7 mouse cellular contexts compared by ENCODE assay signal in genomic region chr11:113981732-113982503, GRCm38 (mm10).
DNase-seq lines count a peak whose midpoint lies in the region; ATAC-seq lines count a peak whose summit lies in the region.

No protein-coding gene starts in this region.

- H3K9ac ChIP-seq in embryonic facial prominence, embryonic 11.5 days (replicated peaks; ENCODE audit: low read length): no peak overlapping the region
- H3K9ac ChIP-seq in forebrain, embryonic 16.5 days (replicated peaks; ENCODE audit: low read depth, low read length): no peak overlapping the region
- no peak overlapping the region for H3K9ac ChIP-seq in midbrain, embryonic 16.5 days (ENCODE audit: low read depth, low read length)

- ATAC-seq in embryonic facial prominence, embryonic 11.5 days (replicated peaks; ENCODE audit: insufficient number of reproducible peaks, low FRiP score, low TSS enrichment, low read depth): peak; percentile 48
- peak; percentile 82 for ATAC-seq in forebrain, embryonic 16.5 days
- ATAC-seq in midbrain, embryonic 16.5 days: peak; percentile 72
- ATAC-seq in megakaryocyte progenitor cell, adult 5-6 weeks (replicated peaks; ENCODE audit: poor library complexity): no peak

- H3K9me3 ChIP-seq in embryonic facial prominence, embryonic 11.5 days (replicated peaks; ENCODE audit: control insufficient read depth, low read length): no peaks in the 10 kb centered on the region
- no peaks in the 10 kb centered on the region for H3K9me3 ChIP-seq in forebrain, embryonic 16.5 days (ENCODE audit: control insufficient read depth, low read length)
- no peaks in the 10 kb centered on the region for H3K9me3 ChIP-seq in midbrain, embryonic 16.5 days (replicated peaks; ENCODE audit: control insufficient read depth, low read length, poor library complexity, severe bottlenecking)

- no peak overlapping the region for H3K4me3 ChIP-seq in embryonic facial prominence, embryonic 11.5 days (ENCODE audit: low read depth, low read length)
- H3K4me3 ChIP-seq in forebrain, embryonic 16.5 days (replicated peaks; ENCODE audit: low read length): no peak overlapping the region
- no peak overlapping the region for H3K4me3 ChIP-seq in midbrain, embryonic 16.5 days (ENCODE audit: low read depth, low read length)

- 38% methylated on average over 7 of the region's 7 CpGs for WGBS in embryonic facial prominence, embryonic 11.5 days
- 4% methylated on average over 7 of the region's 7 CpGs for WGBS in forebrain, embryonic 16.5 days
- WGBS in midbrain, embryonic 16.5 days: 13% methylated on average over 7 of the region's 7 CpGs

- H3K36me3 ChIP-seq in embryonic facial prominence, embryonic 11.5 days (replicated peaks; ENCODE audit: control insufficient read depth, insufficient read depth, low read depth, low read length): no peaks in the 10 kb centered on the region
- H3K36me3 ChIP-seq in forebrain, embryonic 16.5 days (ENCODE audit: control insufficient read depth, insufficient read depth): no peaks in the 10 kb centered on the region
- no peaks in the 10 kb centered on the region for H3K36me3 ChIP-seq in midbrain, embryonic 16.5 days (ENCODE audit: control insufficient read depth, insufficient read depth, low read length)

- H3K27me3 ChIP-seq in embryonic facial prominence, embryonic 11.5 days (ENCODE audit: control insufficient read depth, insufficient read depth, low read length): no peaks in the 10 kb centered on the region
- H3K27me3 ChIP-seq in forebrain, embryonic 16.5 days (replicated peaks; ENCODE audit: control insufficient read depth, insufficient read depth, low read length): no peaks in the 10 kb centered on the region
- H3K27me3 ChIP-seq in midbrain, embryonic 16.5 days (ENCODE audit: control insufficient read depth, insufficient read depth, low read depth, low read length): no peaks in the 10 kb centered on the region

- no peak overlapping the region; the same call in 1 of the 2 replicates for H3K4me2 ChIP-seq in embryonic facial prominence, embryonic 11.5 days (ENCODE audit: low read depth, low read length)
- H3K4me2 ChIP-seq in forebrain, embryonic 16.5 days (ENCODE audit: low read length): no peak overlapping the region; the same call in 1 of the 2 replicates
- no peak overlapping the region for H3K4me2 ChIP-seq in midbrain, embryonic 16.5 days (ENCODE audit: low read length)

- peak; percentile 26 to 41 for DNase-seq in layer of hippocampus, postnatal 14 days (ENCODE audit: low spot score in 2 of 2)
- no peak for DNase-seq in layer of hippocampus, postnatal 25 days (ENCODE audit: extremely low spot score in 1 of 2, low spot score in 1 of 2)
- DNase-seq in embryonic facial prominence, embryonic 11.5 days (ENCODE audit: low spot score): no peak
- DNase-seq in T-cell, adult 2 months (ENCODE audit: low spot score): no peak

- no peak overlapping the region; the same call in 1 of the 2 replicates for H3K27ac ChIP-seq in embryonic facial prominence, embryonic 11.5 days (replicated peaks; ENCODE audit: low read depth, low read length)
- H3K27ac ChIP-seq in forebrain, embryonic 16.5 days (ENCODE audit: low read length): peak overlapping the region; percentile 74
- H3K27ac ChIP-seq in midbrain, embryonic 16.5 days (ENCODE audit: low read length): peak overlapping the region; percentile 50

- no peaks in the 10 kb centered on the region; the same call in 1 of the 2 replicates for H3K4me1 ChIP-seq in embryonic facial prominence, embryonic 11.5 days (ENCODE audit: control insufficient read depth, insufficient read depth, low read length)
- H3K4me1 ChIP-seq in forebrain, embryonic 16.5 days (replicated peaks; ENCODE audit: control insufficient read depth, insufficient read depth, low read length): peaks cover 27% of the 10 kb centered on the region
- H3K4me1 ChIP-seq in midbrain, embryonic 16.5 days (ENCODE audit: control insufficient read depth, insufficient read depth, low read length): peaks cover 14% of the 10 kb centered on the region; the same call in 1 of the 2 replicates

Comparison
In these comparisons a context has a peak if more than half of its experiments do, and no peak if none do; other contexts are left out.
1. DNase-seq: peak in layer of hippocampus, postnatal 14 days (2 of 2); none in layer of hippocampus, postnatal 25 days (0 of 2), embryonic facial prominence, embryonic 11.5 days (single experiment) and T-cell, adult 2 months (single experiment).